Mouse (Mus musculus): ENCODE data around the gene Noct.

Noct gene

GRCm38 (mm10) chr3:51232205-51232910, 8.1 kb downstream of the Noct start:
- DNase-seq: no peak

- peak; percentile 43 for DNase-seq
Measured at GRCm38 (mm10) chr3:51233474-51233873, 9.2 kb downstream of the Noct start.

- peak; percentile 91 for DNase-seq
Measured at GRCm38 (mm10) chr3:51233918-51234751, 9.9 kb downstream of the Noct start.

GRCm38 (mm10) chr3:51234752-51235055, 10.5 kb downstream of the Noct start:
- DNase-seq: no peak

- DNase-seq: no peak
Measured at GRCm38 (mm10) chr3:51238515-51238914, 14.3 kb downstream of the Noct start.

- no peak for DNase-seq
Measured at GRCm38 (mm10) chr3:51239541-51239940, 15.3 kb downstream of the Noct start.

GRCm38 (mm10) chr3:51247704-51248103, 23.5 kb downstream of the Noct start:
- peak; percentile 62 for DNase-seq

GRCm38 (mm10) chr3:51248600-51248999, 24.4 kb downstream of the Noct start:
- DNase-seq: no peak

GRCm38 (mm10) chr3:51249460-51249859, 25.2 kb downstream of the Noct start:
- DNase-seq: no peak

GRCm38 (mm10) chr3:51249866-51250265, 25.6 kb downstream of the Noct start:
- DNase-seq: no peak

GRCm38 (mm10) chr3:51251057-51251456, 26.8 kb downstream of the Noct start:
- DNase-seq: no peak

- DNase-seq: no peak
Measured at GRCm38 (mm10) chr3:51252223-51252622, 28.0 kb downstream of the Noct start.

- DNase-seq: no peak
Measured at GRCm38 (mm10) chr3:51252689-51253402, 28.6 kb downstream of the Noct start.

- DNase-seq: no peak
Measured at GRCm38 (mm10) chr3:51254784-51255183, 30.5 kb downstream of the Noct start.

- no peak for DNase-seq
Measured at GRCm38 (mm10) chr3:51256450-51256849, 32.2 kb downstream of the Noct start.

GRCm38 (mm10) chr3:51258070-51258469, 33.8 kb downstream of the Noct start:
- no peak for DNase-seq

- DNase-seq: no peak
Measured at GRCm38 (mm10) chr3:51262942-51263341, 38.7 kb downstream of the Noct start.

- DNase-seq: no peak
Measured at GRCm38 (mm10) chr3:51268434-51268833, 44.2 kb downstream of the Noct start.

- no peak for DNase-seq
Measured at GRCm38 (mm10) chr3:51270069-51270817, 46.0 kb downstream of the Noct start.

- peak; percentile 99 for DNase-seq
Measured at GRCm38 (mm10) chr3:51275956-51276398, 51.7 kb downstream of the Noct start.

- DNase-seq: peak; percentile 78
Measured at GRCm38 (mm10) chr3:51276421-51277111, 52.3 kb downstream of the Noct start.

All from kidney, postnatal 10 days (tissue).